10 mouse cellular contexts compared by ENCODE assay signal in genomic region chr19:3945872-3946564, GRCm38 (mm10). TPM values are rescaled to one million over a fixed set of nuclear protein-coding genes. Genes with fewer than 3 reads are reported as not detected.
A peak's percentile ranks its signal among the peaks of the same experiment; 100 is the strongest.
DNase-seq lines count a peak whose midpoint lies in the region; ATAC-seq and TF ChIP-seq lines count a peak whose summit lies in the region.
"Had no signal": no experiment of that assay in that cellular context is flagged by ENCODE, and none has a peak within 500 bp of the region (broad histone marks: within the 10 kb centered on the region; RNA-seq: fewer than 3 reads in every experiment).

No protein-coding gene starts in this region.

- TF ChIP-seq EP300 in CH12.LX (IDR thresholded peaks at IDR 0.05; ENCODE audit: low read length), result no peak

- no peak for TF ChIP-seq CTCF in gastrocnemius, adult 2 months (IDR thresholded peaks at IDR 0.05)
- TF ChIP-seq CTCF in CH12.LX (conservative IDR thresholded peaks at IDR 0.05 in 1 of 2, IDR thresholded peaks at IDR 0.05 in 1 of 2; ENCODE audit: low read depth in 2 of 2, low read length in 2 of 2), result no peak

- no peak overlapping the region for H3K4me2 ChIP-seq in CH12.LX (ENCODE audit: insufficient read depth, low read depth, poor library complexity, severe bottlenecking)
- H3K4me2 ChIP-seq in forebrain, embryonic 13.5 days, result no peak overlapping the region
- H3K4me2 ChIP-seq: limb, embryonic 15.5 days had no signal

- no peak for TF ChIP-seq POLR2A in CH12.LX (IDR thresholded peaks at IDR 0.05; ENCODE audit: low read depth, low read length)

- peaks cover 20 to 57% of the 10 kb centered on the region in 2 experiments for H3K4me1 ChIP-seq in CH12.LX (ENCODE audit: control insufficient read depth in 1 of 2, insufficient read depth in 2 of 2)
- no peaks in the 10 kb centered on the region for H3K4me1 ChIP-seq in forebrain, embryonic 13.5 days

- 40% methylated on average over 10 of the region's 10 CpGs for WGBS in forebrain, embryonic 13.5 days

- peaks cover 53 to 89% of the 10 kb centered on the region in 2 experiments for H3K36me3 ChIP-seq in CH12.LX (replicated peaks in 1 of 2; ENCODE audit: control insufficient read depth in 1 of 2, insufficient read depth in 1 of 2, low read length in 1 of 2)
- no peaks in the 10 kb centered on the region for H3K36me3 ChIP-seq in forebrain, embryonic 13.5 days (ENCODE audit: poor library complexity, severe bottlenecking)
- H3K36me3 ChIP-seq: limb, embryonic 15.5 days had no signal

- in situ Hi-C loops in CH12.LX (cut with MboI; ENCODE audit: low pct_ligation_motif_present, low pct_unique_long_range_greater_than_20kb, low sequenced_read_pairs), result no loop called here

- dilution Hi-C loops in CH12.LX (cut with MboI; ENCODE audit: extremely low pct_ligation_motif_present, extremely low pct_unique_long_range_greater_than_20kb, low sequenced_read_pairs), result no loop called here

- H3K4me3 ChIP-seq in gastrocnemius, adult 2 months, result no peak overlapping the region
- H3K4me3 ChIP-seq in CH12.LX (replicated peaks in 1 of 3; ENCODE audit: low read depth in 2 of 3, low read length in 2 of 3, poor library complexity in 1 of 3), result no peak overlapping the region
- H3K4me3 ChIP-seq in forebrain, embryonic 13.5 days, result no peak overlapping the region
- H3K4me3 ChIP-seq: limb, embryonic 15.5 days had no signal

- intact Hi-C loops in gastrocnemius, adult 2 months (cut with DNase I), result loop anchor here (2.0 kb wide), 3 partner anchors 35 to 105 kb away; partner anchors contain the start of gene Ndufv1
- intact Hi-C loops in gastrocnemius, postnatal 14 days (cut with DNase I; ENCODE audit: low total_unique reads), result loop anchor here (2.0 kb wide), 1 partner anchor 35 kb away; no protein-coding TSS in a partner anchor
- intact Hi-C loops in left cerebral cortex, postnatal 4 days (cut with DNase I), result no loop called here

- no peak overlapping the region for H3K9ac ChIP-seq in CH12.LX (ENCODE audit: insufficient read depth, low read depth)
- H3K9ac ChIP-seq in forebrain, embryonic 13.5 days, result no peak overlapping the region
- H3K9ac ChIP-seq: forebrain, postnatal 0 days; limb, embryonic 15.5 days had no signal

- no peak for TF ChIP-seq RAD21 in CH12.LX (IDR thresholded peaks at IDR 0.05; ENCODE audit: low read depth, low read length)

- peak; percentile 15 for DNase-seq in gastrocnemius, adult 2 months
- no peak for DNase-seq in gastrocnemius, postnatal 14 days
- DNase-seq in CH12.LX (ENCODE audit: extremely low read depth), result no peak
- DNase-seq in kidney, adult 18-20 months, result peak; percentile 64
- peak; percentile 60 to 78 for DNase-seq in spleen, postnatal 4 days (ENCODE audit: low spot score in 2 of 2)
- no peak for DNase-seq in right cerebral cortex, adult 2 months (ENCODE audit: low spot score in 2 of 2)
- no peak for DNase-seq in left cerebral cortex, postnatal 4 days

- no peak overlapping the region for H3K27ac ChIP-seq in gastrocnemius, adult 2 months
- peak overlapping the region; percentile 28; the same call in 1 of the 2 replicates for H3K27ac ChIP-seq in CH12.LX (ENCODE audit: insufficient read depth, low read depth)
- H3K27ac ChIP-seq in forebrain, embryonic 13.5 days, result no peak overlapping the region
- H3K27ac ChIP-seq: limb, embryonic 15.5 days had no signal

- H3K79me2 ChIP-seq in CH12.LX (replicated peaks; ENCODE audit: control insufficient read depth, extremely low read depth, insufficient read depth, poor library complexity, severe bottlenecking), result no peaks in the 10 kb centered on the region

- ATAC-seq in forebrain, embryonic 13.5 days, result no peak

- H3K27me3 ChIP-seq in CH12.LX (replicated peaks), result no peaks in the 10 kb centered on the region
- 0 out of 2 replicates have a peak, but pooled peaks cover 4% of the 10 kb centered on the region for H3K27me3 ChIP-seq in forebrain, embryonic 13.5 days

- H3K9me3 ChIP-seq in CH12.LX (replicated peaks; ENCODE audit: low read length), result no peaks in the 10 kb centered on the region
- H3K9me3 ChIP-seq in forebrain, embryonic 13.5 days (replicated peaks), result no peaks in the 10 kb centered on the region
- H3K9me3 ChIP-seq: limb, embryonic 15.5 days had no signal

TF ChIP-seq in CH12.LX, 34 proteins besides CTCF, POLR2A, EP300 and RAD21:
- TF ChIP-seq CHD1 (IDR thresholded peaks at IDR 0.05; ENCODE audit: low read depth, low read length) (no peak), GABPA (IDR thresholded peaks at IDR 0.05; ENCODE audit: insufficient replicate concordance, low read depth, low read length) (no peak), MEF2A (IDR thresholded peaks at IDR 0.05; ENCODE audit: borderline replicate concordance, low read depth, low read length) (no peak), ETS1 (conservative IDR thresholded peaks at IDR 0.05; ENCODE audit: low read depth, low read length) (no peak), CHD2 (IDR thresholded peaks at IDR 0.05; ENCODE audit: low read length) (no peak), MXI1 (IDR thresholded peaks at IDR 0.05; ENCODE audit: low read depth, low read length) (no peak), MAFK (IDR thresholded peaks at IDR 0.05; ENCODE audit: insufficient replicate concordance, low read length) (no peak), MYC (IDR thresholded peaks at IDR 0.05; ENCODE audit: low read depth, low read length) (no peak), POLR2AphosphoS2 (IDR thresholded peaks at IDR 0.05; ENCODE audit: low read depth, low read length) (no peak), TCF12 (IDR thresholded peaks at IDR 0.05; ENCODE audit: low read depth, low read length) (no peak), PAX5 (IDR thresholded peaks at IDR 0.05; ENCODE audit: low read length) (no peak), MAX (IDR thresholded peaks at IDR 0.05; ENCODE audit: low read length) (no peak), ZNF384 (IDR thresholded peaks at IDR 0.05; ENCODE audit: low read depth, low read length) (no peak), JUND (conservative IDR thresholded peaks at IDR 0.05; ENCODE audit: low read depth, low read length) (no peak), ZMIZ1 (IDR thresholded peaks at IDR 0.05; ENCODE audit: low read depth, low read length) (no peak), E2F4 (IDR thresholded peaks at IDR 0.05; ENCODE audit: insufficient replicate concordance, low read depth, low read length) (no peak)

RNA-seq across cellular contexts. Expression of gene Unc93b1, which starts 11.0 kb away (rescaled TPM):
- 1 to 10 TPM; 3.6 to 6.4 TPM for total RNA-seq in gastrocnemius, adult 2 months (2021)
- total RNA-seq in gastrocnemius, postnatal 14 days (2021), result 10 to 100 TPM; 13.7 to 13.8 TPM
- total RNA-seq in CH12.LX (2012; rRNA removed) (77.9 and 84.7 TPM in 2 replicates), CH12.LX (2014; rRNA removed) (72.7 and 82.3 TPM in 2 replicates)
- polyA plus RNA-seq in CH12.LX (2012; ENCODE audit: insufficient read length, low read depth), result 105 and 117 TPM in 2 replicates
- total RNA-seq in left cerebral cortex, postnatal 4 days (2021), result 1 to 10 TPM; 6.4 to 8.9 TPM
- polyA plus RNA-seq in forebrain, embryonic 13.5 days (2015; fragmentation: Nextera tagmentation; extraction: Ambion mirVana), result 3.8 and 5.3 TPM in 2 replicates

RNA-seq across cellular contexts. Expression of gene Aldh3b3, which starts 12.4 kb away (rescaled TPM):
- total RNA-seq in gastrocnemius, adult 2 months (2021), result not detected
- total RNA-seq in gastrocnemius, postnatal 14 days (2021), result not detected
- total RNA-seq in CH12.LX (2012; rRNA removed), result not detected in 2 replicates
- total RNA-seq in CH12.LX (2014; rRNA removed), result not detected in 2 replicates
- not detected in 2 replicates for polyA plus RNA-seq in CH12.LX (2012; ENCODE audit: insufficient read length, low read depth)
- total RNA-seq in left cerebral cortex, postnatal 4 days (2021), result not detected
- not detected in 2 replicates for polyA plus RNA-seq in forebrain, embryonic 13.5 days (2015; fragmentation: Nextera tagmentation; extraction: Ambion mirVana)
- total RNA-seq: forebrain, postnatal 0 days had no signal
- polyA plus RNA-seq: forebrain, postnatal 0 days had no signal

RNA-seq across cellular contexts. Expression of gene Aldh3b1, which starts 16.4 kb away (rescaled TPM):
- under 1 TPM; 0.77 to 0.98 TPM for total RNA-seq in gastrocnemius, adult 2 months (2021)
- total RNA-seq in gastrocnemius, postnatal 14 days (2021), result 1 to 10 TPM; 2.1 to 2.5 TPM
- total RNA-seq in CH12.LX (2012; rRNA removed) (5.7 and 8.1 TPM in 2 replicates), CH12.LX (2014; rRNA removed) (3.7 and 5.9 TPM in 2 replicates)
- 7.4 and 8.1 TPM in 2 replicates for polyA plus RNA-seq in CH12.LX (2012; ENCODE audit: insufficient read length, low read depth)
- total RNA-seq in left cerebral cortex, postnatal 4 days (2021), result 1 to 10 TPM; 1.5 to 1.9 TPM
- 1.1 TPM in 2 replicates for polyA plus RNA-seq in forebrain, embryonic 13.5 days (2015; fragmentation: Nextera tagmentation; extraction: Ambion mirVana)

RNA-seq across cellular contexts. Expression of gene Aldh3b2, which starts 26.1 kb away (rescaled TPM):
- under 1 TPM; 0.11 to 0.15 TPM for total RNA-seq in gastrocnemius, adult 2 months (2021)
- total RNA-seq in gastrocnemius, postnatal 14 days (2021), result under 1 TPM; 0.38 to 0.80 TPM
- total RNA-seq in CH12.LX (2012; rRNA removed), result not detected in 2 replicates
- total RNA-seq in CH12.LX (2014; rRNA removed), result not detected in 2 replicates
- polyA plus RNA-seq in CH12.LX (2012; ENCODE audit: insufficient read length, low read depth), result not detected in 2 replicates
- under 1 TPM; 0.40 to 0.64 TPM for total RNA-seq in left cerebral cortex, postnatal 4 days (2021)
- polyA plus RNA-seq in forebrain, embryonic 13.5 days (2015; fragmentation: Nextera tagmentation; extraction: Ambion mirVana), result 0.15 TPM in 1 of 2 replicates, not detected in the other

RNA-seq across cellular contexts. Expression of gene Ndufs8, which starts 33.4 kb away (rescaled TPM):
- total RNA-seq in gastrocnemius, adult 2 months (2021), result 100 to 1,000 TPM; 211 to 334 TPM
- 100 to 1,000 TPM; 206 to 256 TPM for total RNA-seq in gastrocnemius, postnatal 14 days (2021)
- total RNA-seq in CH12.LX (2012; rRNA removed), result 216 TPM in 2 replicates
- 196 and 248 TPM in 2 replicates for total RNA-seq in CH12.LX (2014; rRNA removed)
- 182 and 195 TPM in 2 replicates for polyA plus RNA-seq in CH12.LX (2012; ENCODE audit: insufficient read length, low read depth)
- total RNA-seq in left cerebral cortex, postnatal 4 days (2021), result 100 to 1,000 TPM in 1 of 2 experiments, 10 to 100 TPM in 1; 94.0 to 102 TPM
- polyA plus RNA-seq in forebrain, embryonic 13.5 days (2015; fragmentation: Nextera tagmentation; extraction: Ambion mirVana), result 197 and 208 TPM in 2 replicates

Comparison
In these comparisons a context has a peak if more than half of its experiments do, and no peak if none do; other contexts are left out.
1. DNase-seq: peak in gastrocnemius, adult 2 months (single experiment), kidney, adult 18-20 months (single experiment) and spleen, postnatal 4 days (2 of 2); none in gastrocnemius, postnatal 14 days (single experiment), CH12.LX (single experiment), right cerebral cortex, adult 2 months (0 of 2) and left cerebral cortex, postnatal 4 days (single experiment).
2. RNA of gene Unc93b1, which starts 11.0 kb away (total RNA-seq): 72.7 to 84.7 TPM in CH12.LX; 13.7 to 13.8 TPM in gastrocnemius, postnatal 14 days, 6.4 to 8.9 TPM in left cerebral cortex, postnatal 4 days and 3.6 to 6.4 TPM in gastrocnemius, adult 2 months; every median in the first group is over 4 times any median in the second.